Mouse (Mus musculus) lung, postnatal 0 days (tissue): ENCODE measurements at regions not wholly inside any gene's neighbourhood (a gene's known extent, or its start where the extent isn't known, plus 50 kb on each side); places are given as distances from the start of the nearest gene placed in this dataset.
"Not testable (repeated sequence)": the region's sequence is repeated elsewhere in the genome, so short reads cannot be mapped to it uniquely, and the experiment has no call there.

Experiments used
- ATAC-seq: fragments of 200-750 bp; cut with Nextera tagmentation; 2 replicates; pipeline ENCODE4 v1.8.0; 2017; ENCODE audit warnings: moderate library complexity
- DNase-seq: peaks from one replicate; pipeline ENCODE4 v3.0.0-alpha.2; 2016; ENCODE audit warnings: low spot score
- H3K27ac ChIP-seq: fragments of 300-500 bp; sonication (generic); 2 replicates; pipeline ENCODE4 v1.5.1; 2014; ENCODE audit warnings: antibody characterized with exemption, mild to moderate bottlenecking, low read length, mixed read lengths
- H3K27me3 ChIP-seq: fragments of 300-500 bp; sonication (generic); replicated peaks from 2 replicates; pipeline ENCODE4 v1.6.1; 2014; ENCODE audit warnings: low read length, mixed read lengths; ENCODE audit not compliant: insufficient read depth
- H3K36me3 ChIP-seq: fragments of 300-500 bp; sonication (generic); 2 replicates; pipeline ENCODE4 v1.6.1; 2014; ENCODE audit warnings: low read length, mixed read lengths; ENCODE audit not compliant: insufficient read depth
- H3K4me1 ChIP-seq: fragments of 300-500 bp; sonication (generic); 2 replicates; pipeline ENCODE4 v1.6.1; 2014; ENCODE audit warnings: antibody characterized with exemption, low read depth, low read length, mixed read lengths; ENCODE audit not compliant: insufficient read depth
- H3K4me2 ChIP-seq: fragments of 300-500 bp; sonication (generic); replicated peaks from 2 replicates; pipeline ENCODE4 v1.6.1; 2014; ENCODE audit warnings: low read depth, mild to moderate bottlenecking, low read length, moderate library complexity, mixed read lengths
- H3K4me3 ChIP-seq: fragments of 300-500 bp; sonication (generic); 2 replicates; pipeline ENCODE4 v1.5.1; 2014; ENCODE audit warnings: low read depth, low read length
- H3K9ac ChIP-seq: fragments of 300-500 bp; sonication (generic); replicated peaks from 2 replicates; pipeline ENCODE4 v1.6.1; 2014; ENCODE audit warnings: low read depth, mild to moderate bottlenecking
- H3K9me3 ChIP-seq: fragments of 300-500 bp; sonication (generic); 2 replicates; pipeline ENCODE4 v1.6.1; 2016; ENCODE audit warnings: low read length, mixed read lengths
- CTCF ChIP-seq: IDR thresholded peaks from 2 replicates; pipeline ENCODE4 v1.5.1; 2016; ENCODE audit warnings: antibody characterized with exemption, mild to moderate bottlenecking
- EP300 ChIP-seq: IDR thresholded peaks from 2 replicates; pipeline ENCODE4 v1.6.1; 2016; ENCODE audit warnings: antibody characterized with exemption, mild to moderate bottlenecking, control low read depth
- WGBS: fragments of 180-500 bp; shearing (Covaris S2); extraction: QIAGEN DNeasy Blood & Tissue Kit; methylation state at CpG from one replicate; pipeline ENCODE4 v1.1.7; 2014; 5-methylcytosine and 5-hydroxymethylcytosine counted together

DNA sequence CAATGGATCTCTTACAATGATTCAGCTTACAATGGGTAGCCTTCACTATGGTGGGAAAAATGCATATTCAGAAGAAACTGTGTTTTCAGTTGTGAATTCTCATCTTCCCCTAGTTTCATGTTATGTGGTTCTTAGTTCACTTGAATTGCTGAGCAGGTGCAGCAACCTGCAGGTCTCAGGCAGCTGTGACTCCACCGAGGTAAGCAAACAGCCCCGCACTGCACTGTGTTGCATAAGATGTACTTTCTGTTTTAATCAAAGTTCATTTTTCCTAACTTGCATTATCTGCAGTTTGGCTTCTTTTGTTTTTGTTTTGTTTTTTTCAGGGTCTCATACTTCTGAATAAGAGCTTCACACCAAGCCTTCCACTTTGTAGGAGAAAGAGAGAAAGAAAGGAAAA is 326.8 kb upstream of the Nectin3 start:
- Histone ChIP-seq H3K4me1 (no peaks in the 10 kb centered on the region), H3K4me3 (no peak overlapping the region), H3K9ac (no peak overlapping the region), H3K9me3 (no peaks in the 10 kb centered on the region), H3K36me3 (no peaks in the 10 kb centered on the region), H3K27me3 (no peaks in the 10 kb centered on the region), H3K27ac (no peak overlapping the region), H3K4me2 (no peak overlapping the region)
- DNase-seq, result no peak
- TF ChIP-seq EP300, result no peak
- no peak for TF ChIP-seq CTCF
- 59% methylated on average over 2 of the region's 2 CpGs for WGBS
- no peak for ATAC-seq

GRCm38 (mm10) chr16:46822753-46823152 is 324.4 kb upstream of the Nectin3 start:
- Histone ChIP-seq H3K4me2 (no peak overlapping the region), H3K4me3 (no peak overlapping the region), H3K9ac (no peak overlapping the region), H3K36me3 (no peaks in the 10 kb centered on the region), H3K27ac (no peak overlapping the region), H3K4me1 (no peaks in the 10 kb centered on the region), H3K9me3 (no peaks in the 10 kb centered on the region), H3K27me3 (no peaks in the 10 kb centered on the region)
- DNase-seq, result no peak
- WGBS, result 45% methylated on average over 3 of the region's 3 CpGs
- no peak for ATAC-seq
- no peak for TF ChIP-seq CTCF
- no peak for TF ChIP-seq EP300

- ATAC-seq (no peak), DNase-seq (no peak)
- Histone ChIP-seq H3K9ac (no peak overlapping the region), H3K27ac (no peak overlapping the region), H3K4me3 (no peak overlapping the region), H3K4me2 (no peak overlapping the region), H3K27me3 (no peaks in the 10 kb centered on the region), H3K4me1 (no peaks in the 10 kb centered on the region), H3K36me3 (no peaks in the 10 kb centered on the region), H3K9me3 (no peaks in the 10 kb centered on the region)
- 66% methylated on average over 1 of the region's 1 CpGs for WGBS
- no peak for TF ChIP-seq EP300
Measured at GRCm38 (mm10) chr16:46818215-46818614, 319.9 kb upstream of the Nectin3 start.

GRCm38 (mm10) chr16:46811835-46812234 is 313.5 kb upstream of the Nectin3 start:
- not testable (repeated sequence) for H3K4me3 ChIP-seq, H3K4me2 ChIP-seq, H3K9ac ChIP-seq, ATAC-seq, H3K4me1 ChIP-seq, H3K36me3 ChIP-seq, H3K9me3 ChIP-seq, H3K27me3 ChIP-seq, DNase-seq, H3K27ac ChIP-seq

GRCm38 (mm10) chr16:46807476-46807875 is 309.2 kb upstream of the Nectin3 start:
- TF ChIP-seq CTCF (no peak), EP300 (no peak)
- Histone ChIP-seq H3K27ac (no peak overlapping the region), H3K9me3 (no peaks in the 10 kb centered on the region), H3K36me3 (no peaks in the 10 kb centered on the region), H3K4me3 (no peak overlapping the region), H3K27me3 (no peaks in the 10 kb centered on the region), H3K4me2 (no peak overlapping the region), H3K9ac (no peak overlapping the region), H3K4me1 (no peaks in the 10 kb centered on the region)
- DNase-seq (no peak), ATAC-seq (no peak)
- 95% methylated on average over 2 of the region's 2 CpGs for WGBS

DNA sequence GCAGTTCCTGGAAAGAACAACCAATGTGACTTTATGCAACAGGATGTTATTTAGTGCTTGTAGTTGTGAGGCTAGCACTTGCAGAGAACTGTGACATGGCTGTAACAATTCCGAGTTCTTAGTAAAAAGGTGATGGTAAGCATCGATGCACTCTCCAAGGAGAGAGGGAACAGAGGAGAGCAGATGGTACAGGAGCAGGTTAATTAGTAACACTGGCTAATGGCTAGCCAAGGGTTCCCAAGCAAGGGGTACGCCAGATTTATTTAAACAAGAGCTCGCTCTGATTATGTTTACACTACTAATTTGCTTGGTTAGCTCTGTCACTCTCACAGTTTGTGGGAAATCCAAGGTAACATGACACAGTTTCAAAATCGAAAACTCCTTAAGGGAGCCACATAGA is 278.0 kb upstream of the Nectin3 start:
- Histone ChIP-seq H3K4me2 (no peak overlapping the region), H3K27ac (no peak overlapping the region), H3K9ac (no peak overlapping the region), H3K4me3 (no peak overlapping the region), H3K4me1 (no peaks in the 10 kb centered on the region), H3K36me3 (no peaks in the 10 kb centered on the region), H3K9me3 (no peaks in the 10 kb centered on the region), H3K27me3 (no peaks in the 10 kb centered on the region)
- ATAC-seq, result no peak
- DNase-seq, result no peak
- WGBS, result 33% methylated on average over 5 of the region's 5 CpGs
- TF ChIP-seq EP300, result no peak
- no peak for TF ChIP-seq CTCF

DNA sequence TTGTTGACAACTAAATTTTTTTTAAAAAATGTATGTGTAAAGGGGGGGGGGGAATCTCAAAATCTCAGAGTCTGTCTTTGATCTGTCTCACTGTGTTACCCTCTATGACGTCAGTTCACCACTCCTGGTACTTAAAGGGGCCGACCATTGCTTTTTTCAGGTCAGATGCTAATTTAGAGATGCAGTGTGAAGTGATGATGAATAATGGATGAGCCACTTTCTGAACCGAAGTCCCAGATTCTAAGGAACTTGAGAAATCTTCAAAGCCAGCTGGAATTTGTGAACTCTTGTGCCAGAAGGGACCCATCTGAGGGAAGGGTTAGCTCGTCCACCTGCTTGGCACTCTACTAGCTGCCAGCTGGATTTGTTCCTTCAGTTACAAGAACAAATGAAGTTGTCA is 271.1 kb upstream of the Nectin3 start:
- Histone ChIP-seq H3K9ac (no peak overlapping the region), H3K4me3 (no peak overlapping the region), H3K27me3 (no peaks in the 10 kb centered on the region), H3K4me1 (no peaks in the 10 kb centered on the region), H3K36me3 (no peaks in the 10 kb centered on the region), H3K9me3 (no peaks in the 10 kb centered on the region), H3K4me2 (no peak overlapping the region), H3K27ac (no peak overlapping the region)
- 51% methylated on average over 4 of the region's 4 CpGs for WGBS
- ATAC-seq (no peak), DNase-seq (no peak)
- no peak for TF ChIP-seq EP300
- no peak for TF ChIP-seq CTCF
